Comparison of ENCODE assay signal across 8 mouse cellular contexts in genomic region chr10:12736861-12737835, GRCm38 (mm10).
DNase-seq lines count a peak whose midpoint lies in the region; ATAC-seq and TF ChIP-seq lines count a peak whose summit lies in the region.

No protein-coding gene starts in this region.

- ATAC-seq in forebrain, embryonic 15.5 days (replicated peaks) = 0 out of 2 replicates have a peak, but pooled peaks have one; percentile 43
- ATAC-seq in forebrain, embryonic 11.5 days (replicated peaks; ENCODE audit: low FRiP score) = no peak
- ATAC-seq in hindbrain, postnatal 0 days = peak; percentile 38; the same call in 1 of the 2 replicates
- peak; percentile 79 for ATAC-seq in lung, embryonic 16.5 days (ENCODE audit: low read depth)
- ATAC-seq in activated CD4-positive, CD25-positive, alpha-beta regulatory T cell, adult 4 months = no peak

- no peaks in the 10 kb centered on the region for H3K9me3 ChIP-seq in forebrain, embryonic 15.5 days
- no peaks in the 10 kb centered on the region for H3K9me3 ChIP-seq in forebrain, embryonic 11.5 days (ENCODE audit: control insufficient read depth, low read length)
- H3K9me3 ChIP-seq in hindbrain, postnatal 0 days (ENCODE audit: low read length) = no peaks in the 10 kb centered on the region
- no peaks in the 10 kb centered on the region for H3K9me3 ChIP-seq in lung, embryonic 16.5 days (ENCODE audit: control insufficient read depth, low read length)

- DNase-seq in forebrain, embryonic 11.5 days (ENCODE audit: low spot score) = no peak
- DNase-seq in hindbrain, postnatal 0 days (ENCODE audit: low spot score) = no peak
- DNase-seq in T-cell, adult 2 months (ENCODE audit: low spot score) = no peak
- DNase-seq in liver = no peak

- no peak overlapping the region for H3K4me2 ChIP-seq in forebrain, embryonic 15.5 days (replicated peaks)
- no peak overlapping the region for H3K4me2 ChIP-seq in forebrain, embryonic 11.5 days (ENCODE audit: low read depth, low read length, severe bottlenecking)
- H3K4me2 ChIP-seq in hindbrain, postnatal 0 days (ENCODE audit: low read depth, low read length) = no peak overlapping the region
- H3K4me2 ChIP-seq in lung, embryonic 16.5 days (ENCODE audit: low read depth, low read length) = 0 out of 2 replicates have a peak overlapping the region, but pooled peaks have one; percentile 31

- WGBS in forebrain, embryonic 15.5 days = 67% methylated on average over 18 of the region's 18 CpGs
- WGBS in forebrain, embryonic 11.5 days = 71% methylated on average over 18 of the region's 18 CpGs
- WGBS in hindbrain, postnatal 0 days = 39% methylated on average over 18 of the region's 18 CpGs
- WGBS in lung, embryonic 16.5 days = 58% methylated on average over 18 of the region's 18 CpGs

- H3K9ac ChIP-seq in forebrain, embryonic 15.5 days (replicated peaks) = no peak overlapping the region
- no peak overlapping the region for H3K9ac ChIP-seq in forebrain, embryonic 11.5 days (ENCODE audit: low read length)
- H3K9ac ChIP-seq in hindbrain, postnatal 0 days (replicated peaks; ENCODE audit: low read length) = no peak overlapping the region
- H3K9ac ChIP-seq in lung, embryonic 16.5 days (ENCODE audit: low read length) = peak overlapping the region; percentile 32; the same call in 1 of the 2 replicates

- no peaks in the 10 kb centered on the region for H3K27me3 ChIP-seq in forebrain, embryonic 15.5 days
- no peaks in the 10 kb centered on the region for H3K27me3 ChIP-seq in forebrain, embryonic 11.5 days (ENCODE audit: control insufficient read depth, insufficient read depth, low read length)
- no peaks in the 10 kb centered on the region for H3K27me3 ChIP-seq in hindbrain, postnatal 0 days (ENCODE audit: insufficient read depth, low read length)
- no peaks in the 10 kb centered on the region for H3K27me3 ChIP-seq in lung, embryonic 16.5 days (ENCODE audit: control insufficient read depth, insufficient read depth, low read depth, low read length)

- no peak for TF ChIP-seq CTCF in hindbrain, postnatal 0 days (IDR thresholded peaks at IDR 0.05; ENCODE audit: low read depth)

- H3K27ac ChIP-seq in forebrain, embryonic 15.5 days (replicated peaks) = no peak overlapping the region
- no peak overlapping the region for H3K27ac ChIP-seq in forebrain, embryonic 11.5 days (ENCODE audit: low read depth, low read length)
- H3K27ac ChIP-seq in brown adipose tissue, adult 24 weeks (replicated peaks; ENCODE audit: low read depth, low read length) = peak overlapping the region; percentile 86
- no peak overlapping the region for H3K27ac ChIP-seq in hindbrain, postnatal 0 days
- peak overlapping the region; percentile 73 for H3K27ac ChIP-seq in lung, embryonic 16.5 days (ENCODE audit: low read length)

- no peaks in the 10 kb centered on the region for H3K4me1 ChIP-seq in forebrain, embryonic 15.5 days
- no peaks in the 10 kb centered on the region for H3K4me1 ChIP-seq in forebrain, embryonic 11.5 days (replicated peaks; ENCODE audit: control insufficient read depth, insufficient read depth, low read length)
- H3K4me1 ChIP-seq in brown adipose tissue, adult 24 weeks (ENCODE audit: control insufficient read depth, insufficient read depth, insufficient read length, low read length) = peaks cover 9% of the 10 kb centered on the region
- H3K4me1 ChIP-seq in hindbrain, postnatal 0 days (ENCODE audit: insufficient read depth, low read length) = no peaks in the 10 kb centered on the region
- H3K4me1 ChIP-seq in lung, embryonic 16.5 days (replicated peaks; ENCODE audit: control insufficient read depth, insufficient read depth, low read length) = 0 out of 2 replicates have a peak, but pooled peaks cover 5% of the 10 kb centered on the region

- H3K4me3 ChIP-seq in forebrain, embryonic 15.5 days = no peak overlapping the region
- no peak overlapping the region for H3K4me3 ChIP-seq in forebrain, embryonic 11.5 days (ENCODE audit: low read depth, low read length)
- peak overlapping the region; percentile 23; the same call in 1 of the 2 replicates for H3K4me3 ChIP-seq in brown adipose tissue, adult 24 weeks (ENCODE audit: insufficient read depth, low read depth, low read length)
- no peak overlapping the region for H3K4me3 ChIP-seq in hindbrain, postnatal 0 days (ENCODE audit: low read length)
- H3K4me3 ChIP-seq in lung, embryonic 16.5 days (ENCODE audit: low read length) = no peak overlapping the region

- H3K36me3 ChIP-seq in forebrain, embryonic 15.5 days = 0 out of 2 replicates have a peak, but pooled peaks cover 3% of the 10 kb centered on the region
- peaks cover 5% of the 10 kb centered on the region; the same call in 1 of the 2 replicates for H3K36me3 ChIP-seq in forebrain, embryonic 11.5 days (ENCODE audit: control insufficient read depth, insufficient read depth, low read length)
- H3K36me3 ChIP-seq in hindbrain, postnatal 0 days (ENCODE audit: insufficient read depth, low read length) = no peaks in the 10 kb centered on the region
- peaks cover 24% of the 10 kb centered on the region for H3K36me3 ChIP-seq in lung, embryonic 16.5 days (ENCODE audit: control insufficient read depth, insufficient read depth, low read length)

Comparison
In these comparisons a context has a peak if more than half of its experiments do, and no peak if none do; other contexts are left out.
1. ATAC-seq: peak in forebrain, embryonic 15.5 days (single experiment), hindbrain, postnatal 0 days (single experiment) and lung, embryonic 16.5 days (single experiment); none in forebrain, embryonic 11.5 days (single experiment) and activated CD4-positive, CD25-positive, alpha-beta regulatory T cell, adult 4 months (single experiment).
2. H3K27ac ChIP-seq: peak in brown adipose tissue, adult 24 weeks (single experiment) and lung, embryonic 16.5 days (single experiment); none in forebrain, embryonic 15.5 days (single experiment), forebrain, embryonic 11.5 days (single experiment) and hindbrain, postnatal 0 days (single experiment).